Mouse (Mus musculus): ENCODE results near the gene Ltbr.

Ltbr gene

DNA sequence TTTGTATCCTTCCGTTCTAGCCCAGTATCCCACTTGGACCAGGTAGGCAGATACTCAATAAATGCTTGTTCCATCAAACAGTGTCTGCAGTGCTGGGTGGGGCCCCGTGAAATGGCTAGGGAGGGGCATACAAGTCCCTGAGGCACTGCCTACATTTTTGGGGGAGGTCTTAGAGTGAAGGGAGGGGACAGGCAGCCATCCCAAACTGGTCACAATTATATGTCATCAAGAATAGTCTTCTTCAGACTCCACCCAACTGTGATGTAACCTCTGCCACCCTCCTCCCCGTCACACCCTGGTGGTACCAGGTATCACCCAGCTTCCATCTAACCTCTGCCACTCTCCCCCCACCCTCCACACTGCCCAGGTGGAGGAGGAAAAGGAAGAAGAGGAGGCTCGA is 31.2 kb upstream of the Ltbr start:
- no peak for DNase-seq

DNA sequence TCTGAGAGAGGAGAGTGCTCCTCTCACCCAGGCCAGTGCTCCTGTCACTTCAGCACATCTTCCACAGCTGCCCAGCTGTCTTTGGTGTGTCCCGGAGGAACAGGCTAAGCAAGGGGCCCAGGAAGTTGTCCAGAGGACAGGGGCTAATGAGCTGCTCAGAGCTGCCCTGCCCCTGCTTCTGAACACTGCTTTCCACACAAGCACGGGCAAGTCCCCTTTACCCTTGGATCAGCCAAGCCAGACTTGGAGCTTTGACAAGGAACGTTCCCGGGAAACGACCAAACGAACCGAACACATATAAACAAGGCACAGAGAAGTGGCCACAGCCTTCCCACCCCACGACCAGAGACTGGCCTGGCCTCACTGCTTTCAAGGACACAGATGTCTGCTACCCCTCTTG is 30.4 kb upstream of the Ltbr start:
- DNase-seq, result no peak

DNA sequence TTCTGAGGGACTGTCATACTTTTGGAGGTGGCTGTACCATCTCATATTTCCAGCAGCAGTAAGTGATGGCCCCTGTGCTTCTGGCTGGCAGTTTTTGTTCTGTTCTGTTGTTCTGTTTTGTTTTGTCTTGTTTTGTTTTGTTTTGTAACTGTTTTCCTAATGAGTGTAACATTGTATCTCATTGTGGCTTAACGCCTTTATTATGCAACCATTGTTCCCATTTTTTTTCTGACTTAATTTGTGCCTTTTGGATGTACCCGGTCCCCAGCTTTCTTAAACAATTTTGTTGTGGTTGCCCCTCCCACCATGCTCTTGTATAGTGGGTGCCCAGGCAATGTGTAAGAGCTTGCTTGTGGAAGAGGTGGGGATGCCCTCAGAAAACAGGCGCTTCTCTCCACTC is 28.5 kb upstream of the Ltbr start:
- no peak for DNase-seq

DNA sequence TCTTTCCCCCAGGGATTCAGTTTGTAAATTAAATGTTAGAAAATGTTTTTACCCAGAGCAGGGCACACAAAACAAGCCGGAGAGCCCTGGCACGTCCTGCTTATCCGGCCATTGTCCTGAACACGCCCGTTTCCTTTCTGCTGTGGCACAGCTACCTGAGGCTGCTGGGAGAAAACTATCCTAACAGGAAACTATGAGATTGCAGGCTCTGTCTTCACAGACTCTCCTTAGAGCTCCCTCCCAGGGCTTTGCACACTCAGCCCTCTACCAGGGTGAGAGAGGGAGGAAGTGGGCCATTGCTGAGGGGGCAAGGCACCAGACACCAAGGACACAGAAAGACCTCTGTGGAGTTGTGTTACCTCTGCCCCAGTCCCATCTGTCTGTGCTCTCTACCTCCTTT is 26.6 kb upstream of the Ltbr start:
- no peak for DNase-seq

DNA sequence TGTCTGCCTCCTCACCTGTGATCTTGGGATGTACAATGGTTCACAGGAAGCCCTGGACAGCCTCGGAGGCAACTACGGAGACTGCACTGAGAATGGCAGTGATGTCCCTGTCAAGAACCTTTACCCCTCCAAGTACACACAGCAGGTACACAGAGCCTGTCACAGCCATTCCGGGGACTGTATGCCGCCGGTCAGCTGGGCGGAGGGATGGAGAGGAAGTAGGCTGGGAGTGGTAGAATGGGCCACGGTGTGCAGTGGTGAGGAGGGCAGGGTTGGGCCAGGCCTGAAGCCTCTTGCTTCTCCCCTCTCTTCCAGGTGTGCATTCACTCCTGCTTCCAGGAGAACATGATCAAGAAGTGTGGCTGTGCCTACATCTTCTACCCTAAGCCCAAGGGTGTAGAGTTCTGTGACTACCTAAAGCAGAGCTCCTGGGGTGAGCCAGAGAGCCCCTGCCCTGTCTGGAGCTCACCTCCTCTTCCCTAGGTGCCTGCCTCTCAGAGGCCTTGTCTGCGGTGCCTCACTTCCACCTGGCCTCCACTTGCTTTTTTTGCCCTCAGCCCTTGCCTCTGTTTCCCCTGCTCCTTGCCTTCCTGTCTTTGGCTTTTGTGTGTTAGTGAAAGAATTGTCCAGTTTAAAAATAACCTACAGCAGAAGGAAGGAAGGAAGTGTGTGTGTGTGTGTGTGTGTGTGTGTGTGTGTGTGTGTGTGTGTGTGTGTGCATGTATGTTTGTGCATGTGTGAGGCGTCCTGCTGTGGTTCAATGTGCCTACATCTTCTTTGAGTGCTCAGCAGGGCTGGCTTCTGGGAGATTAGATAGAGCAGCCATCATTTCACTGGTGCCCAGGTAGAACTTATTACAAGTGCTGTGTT is 25.3 kb upstream of the Ltbr start:
- no peak for DNase-seq

DNA sequence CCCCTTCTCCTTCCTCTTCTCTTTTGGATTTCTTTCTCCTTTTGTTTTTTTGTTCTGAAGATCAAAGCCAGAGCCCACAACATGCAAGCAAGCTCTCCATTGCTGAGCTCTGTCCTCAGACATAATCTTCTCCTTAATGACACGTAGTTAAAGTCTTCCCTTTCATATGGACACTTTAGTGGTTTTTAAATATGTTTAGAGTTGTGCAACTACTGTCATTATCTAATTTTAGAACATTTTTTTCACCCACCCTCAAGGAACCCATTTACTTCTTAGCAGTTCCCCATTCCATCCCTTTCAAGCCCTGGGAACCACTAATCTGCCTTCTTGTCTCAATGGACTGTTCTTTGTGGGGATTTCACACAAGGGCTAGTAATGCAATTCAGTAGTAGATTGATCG is 20.7 kb upstream of the Ltbr start:
- no peak for DNase-seq

DNA sequence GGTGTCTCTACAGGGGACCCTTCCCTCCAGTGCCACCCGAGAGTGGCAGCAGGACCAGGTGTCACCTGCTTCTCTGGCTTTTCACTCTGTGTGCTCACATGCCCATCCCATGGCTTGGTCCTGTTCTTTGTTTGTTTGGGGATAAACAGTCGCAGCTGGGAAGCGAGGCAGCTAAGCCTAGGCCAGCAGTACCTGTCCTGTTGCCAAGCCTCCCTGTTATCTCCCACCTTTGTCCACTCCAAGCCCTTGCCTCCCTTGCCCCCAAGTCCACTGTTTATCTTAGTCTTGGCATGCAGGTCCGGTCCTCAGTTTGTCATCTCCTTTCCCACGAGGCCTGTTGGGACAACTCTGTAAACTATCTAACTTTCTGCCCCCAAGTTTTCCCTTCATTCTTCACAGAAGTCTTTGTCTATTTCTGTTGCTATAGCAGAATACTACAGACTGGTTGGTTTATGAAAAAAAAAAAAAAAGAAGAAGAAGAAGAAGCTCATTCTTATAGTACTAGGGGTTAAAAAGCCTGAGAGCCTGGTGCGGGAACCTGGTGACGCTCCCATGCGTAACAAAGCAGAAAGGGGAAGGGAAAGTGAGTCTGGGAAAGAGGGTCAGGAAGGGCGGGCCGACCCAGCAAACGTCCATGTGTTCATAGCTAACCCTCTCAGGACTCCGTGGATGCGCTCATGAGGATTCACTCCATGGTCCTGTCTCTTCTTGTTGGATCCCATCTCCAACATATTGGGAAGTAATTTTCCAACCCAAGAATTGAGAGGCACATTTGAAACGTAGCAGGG is 19.6 kb upstream of the Ltbr start:
- no peak for DNase-seq

DNA sequence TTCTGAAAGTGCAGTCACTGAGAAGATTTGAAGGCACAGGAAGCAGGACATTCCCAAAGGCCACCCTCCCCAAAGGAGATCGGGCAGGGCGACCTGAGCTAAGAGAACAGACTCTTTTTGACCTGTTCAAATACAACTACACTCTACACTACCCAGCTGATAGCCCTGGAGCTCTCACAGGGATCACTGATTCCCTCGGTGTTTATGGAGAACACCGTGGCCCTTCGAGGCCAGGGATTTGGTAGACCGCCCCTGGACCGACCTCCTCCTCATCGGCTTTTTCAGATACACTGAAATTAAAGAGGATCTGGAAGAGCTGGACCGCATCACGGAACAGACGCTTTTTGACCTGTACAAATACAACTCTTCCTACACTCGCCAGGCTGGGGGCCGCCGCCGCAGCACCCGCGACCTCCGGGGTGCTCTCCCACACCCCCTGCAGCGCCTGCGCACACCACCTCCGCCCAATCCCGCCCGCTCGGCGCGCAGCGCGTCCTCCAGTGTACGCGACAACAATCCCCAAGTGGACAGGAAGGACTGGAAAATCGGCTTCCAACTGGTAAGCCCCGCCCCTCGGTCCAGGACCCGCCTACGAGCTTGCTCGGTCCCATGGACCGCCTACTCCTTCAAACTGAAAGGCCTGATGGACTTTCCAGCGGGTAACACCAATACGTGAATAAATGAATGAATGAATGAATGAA is 17.1 kb upstream of the Ltbr start:
- peak; percentile 68 to 77 for DNase-seq

DNA sequence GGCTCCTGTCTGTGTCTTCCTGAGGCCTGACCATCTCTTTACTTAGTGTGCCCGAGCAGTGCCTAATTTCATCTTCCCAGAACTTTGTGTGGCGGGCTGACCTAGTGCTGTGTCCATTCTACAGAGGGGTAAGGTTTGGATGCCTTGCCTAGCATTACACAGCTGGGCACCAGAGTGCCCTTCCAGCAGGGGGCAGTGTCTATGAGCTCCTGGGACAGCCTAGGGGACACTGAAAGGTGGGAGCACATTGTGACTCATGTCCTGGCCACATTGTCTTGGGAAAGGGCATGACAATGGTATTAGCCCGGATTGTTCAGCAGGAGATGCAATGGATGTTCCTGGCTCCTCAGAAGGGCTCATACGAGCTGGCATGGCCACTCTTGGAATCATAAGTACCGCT is 14.6 kb upstream of the Ltbr start:
- peak; percentile 70 to 72 for DNase-seq

DNA sequence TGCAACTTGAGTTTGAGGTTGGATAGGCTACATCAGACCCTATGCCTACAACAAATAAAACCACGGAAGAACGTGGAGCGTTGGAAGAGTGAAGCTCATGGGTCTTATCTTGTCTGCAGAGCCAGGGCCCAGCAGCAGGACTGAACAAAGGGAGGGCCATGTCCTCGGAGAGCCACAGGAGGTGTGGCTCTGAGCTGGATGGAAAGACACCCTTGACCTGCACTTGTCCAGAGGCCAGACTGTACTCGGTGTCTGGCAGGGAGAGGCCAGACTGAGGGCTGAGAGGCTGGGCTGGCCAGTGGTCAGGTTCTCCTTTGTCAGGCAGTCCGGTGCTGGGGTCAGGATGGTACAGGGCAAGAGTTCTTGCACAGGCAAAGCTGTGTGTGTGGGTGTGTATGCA is 11.7 kb upstream of the Ltbr start:
- no peak for DNase-seq

DNA sequence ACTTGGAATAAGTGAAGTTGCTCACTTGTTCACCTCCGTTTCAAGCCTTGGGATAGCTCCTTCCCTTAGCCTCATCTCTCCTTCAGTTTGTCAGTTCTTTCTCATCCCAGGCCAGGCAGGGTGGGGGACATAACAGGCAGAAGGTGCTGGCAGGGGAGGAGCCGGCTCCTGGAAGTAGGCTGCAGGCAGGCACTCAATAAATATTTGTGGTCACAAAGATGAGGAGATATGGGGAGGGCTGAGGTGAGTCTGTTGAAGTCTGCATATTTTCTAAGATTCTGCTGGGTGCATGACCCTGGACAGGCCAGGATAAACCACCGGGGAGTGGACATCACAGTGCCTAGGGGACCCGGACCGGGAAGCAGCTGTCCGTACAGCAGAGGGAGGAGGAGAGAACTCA is 9.9 kb upstream of the Ltbr start:
- no peak for DNase-seq

DNA sequence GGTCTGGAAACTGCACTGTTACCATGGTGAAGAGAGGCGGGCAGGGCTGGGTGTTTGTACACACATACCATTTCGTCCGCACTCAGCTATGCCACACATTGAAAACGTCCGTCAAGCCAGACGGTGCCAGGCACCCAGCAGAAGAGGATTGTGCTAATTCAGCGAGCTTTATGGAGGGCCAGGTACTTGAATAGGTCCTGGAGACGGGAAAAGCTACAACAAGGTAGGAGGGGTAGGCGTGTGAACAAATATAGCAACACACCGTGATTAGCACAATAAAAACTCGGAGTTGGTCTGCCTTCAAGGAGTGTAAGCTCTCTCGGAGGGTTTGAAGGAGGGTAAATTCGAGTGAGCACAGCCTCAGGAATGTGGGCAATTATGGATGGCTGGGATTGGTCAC is 9.1 kb upstream of the Ltbr start:
- no peak for DNase-seq

DNA sequence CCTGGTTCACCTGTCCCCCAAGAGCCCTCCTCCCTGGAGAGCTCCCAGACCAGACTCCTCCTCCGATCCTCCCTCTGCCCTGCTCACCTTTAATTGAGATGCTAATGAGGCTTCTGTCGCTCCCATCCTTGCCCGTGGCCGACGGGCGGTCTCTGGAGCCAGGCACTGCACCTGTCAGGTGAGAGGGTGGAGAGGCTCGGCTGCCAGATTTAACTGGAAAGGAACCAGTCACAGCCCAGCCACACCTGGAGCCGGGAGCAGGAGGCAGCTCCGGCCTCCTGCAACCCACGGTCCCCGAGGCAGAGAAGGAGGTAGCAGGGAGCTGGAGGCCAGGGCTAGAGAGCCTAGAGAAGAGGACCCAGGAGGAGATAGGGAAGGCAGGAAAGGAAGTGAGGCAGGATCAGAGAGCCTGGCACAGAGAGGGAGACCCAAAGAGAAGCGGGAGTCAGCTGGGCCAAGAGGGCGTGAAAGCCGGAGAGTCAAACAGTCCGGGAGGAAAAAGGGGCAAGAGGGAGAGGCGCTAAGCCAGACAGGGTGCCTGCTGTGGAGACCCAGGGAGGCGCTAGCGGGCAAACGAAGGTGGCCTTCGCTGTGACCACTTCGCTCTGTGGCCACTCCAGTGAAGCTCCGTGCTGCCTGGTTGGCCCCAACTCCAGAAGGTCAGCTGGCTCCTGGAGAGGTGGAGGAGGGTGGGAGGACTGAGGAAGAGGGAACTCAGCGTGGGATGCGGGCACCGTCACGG is 7.6 kb upstream of the Ltbr start:
- no peak for DNase-seq

DNA sequence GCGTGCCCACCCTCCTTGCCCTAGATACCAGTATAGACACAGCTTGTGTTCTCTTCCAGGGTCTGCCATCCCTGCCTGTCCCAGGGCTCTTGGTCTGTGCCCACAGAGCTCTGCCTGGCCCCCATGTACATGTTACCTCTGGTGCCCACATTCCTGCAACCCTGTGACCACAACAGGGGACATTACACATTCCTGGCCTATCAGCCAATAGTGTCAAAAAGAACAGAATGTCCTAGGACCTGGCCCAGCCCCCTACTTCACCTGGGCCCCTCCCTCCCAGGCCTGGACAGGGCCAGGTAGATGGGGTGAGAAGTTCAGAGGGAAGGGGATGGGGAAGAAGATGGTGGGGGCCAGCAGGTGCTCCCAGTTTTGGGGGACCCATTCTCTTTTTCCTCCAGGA is 6.6 kb upstream of the Ltbr start, which contains the start of gene Scnn1a:
Scnn1a (plus strand) TSS at position 337 of the 400 bp plus-strand sequence.
- no peak for DNase-seq

DNA sequence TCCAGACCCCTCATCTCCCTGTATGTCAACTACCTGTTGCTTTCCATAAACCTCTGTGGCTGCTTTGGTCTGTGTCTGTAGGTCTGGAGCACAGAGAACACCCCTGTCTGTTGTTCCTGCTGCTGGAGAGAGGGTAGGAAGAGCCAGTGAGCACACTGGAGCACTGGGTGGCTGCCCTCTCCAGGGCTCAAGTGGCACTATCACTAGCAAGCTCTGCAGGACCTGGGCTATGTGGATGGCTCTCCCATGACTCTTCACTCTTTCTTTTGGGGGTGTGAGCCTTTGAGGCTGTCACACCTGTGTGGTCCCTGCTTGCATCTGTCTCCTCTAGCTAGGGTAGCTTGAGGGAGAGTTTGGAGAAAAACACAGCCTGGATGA is 6.2 kb upstream of the Ltbr start:
- no peak for DNase-seq

DNA sequence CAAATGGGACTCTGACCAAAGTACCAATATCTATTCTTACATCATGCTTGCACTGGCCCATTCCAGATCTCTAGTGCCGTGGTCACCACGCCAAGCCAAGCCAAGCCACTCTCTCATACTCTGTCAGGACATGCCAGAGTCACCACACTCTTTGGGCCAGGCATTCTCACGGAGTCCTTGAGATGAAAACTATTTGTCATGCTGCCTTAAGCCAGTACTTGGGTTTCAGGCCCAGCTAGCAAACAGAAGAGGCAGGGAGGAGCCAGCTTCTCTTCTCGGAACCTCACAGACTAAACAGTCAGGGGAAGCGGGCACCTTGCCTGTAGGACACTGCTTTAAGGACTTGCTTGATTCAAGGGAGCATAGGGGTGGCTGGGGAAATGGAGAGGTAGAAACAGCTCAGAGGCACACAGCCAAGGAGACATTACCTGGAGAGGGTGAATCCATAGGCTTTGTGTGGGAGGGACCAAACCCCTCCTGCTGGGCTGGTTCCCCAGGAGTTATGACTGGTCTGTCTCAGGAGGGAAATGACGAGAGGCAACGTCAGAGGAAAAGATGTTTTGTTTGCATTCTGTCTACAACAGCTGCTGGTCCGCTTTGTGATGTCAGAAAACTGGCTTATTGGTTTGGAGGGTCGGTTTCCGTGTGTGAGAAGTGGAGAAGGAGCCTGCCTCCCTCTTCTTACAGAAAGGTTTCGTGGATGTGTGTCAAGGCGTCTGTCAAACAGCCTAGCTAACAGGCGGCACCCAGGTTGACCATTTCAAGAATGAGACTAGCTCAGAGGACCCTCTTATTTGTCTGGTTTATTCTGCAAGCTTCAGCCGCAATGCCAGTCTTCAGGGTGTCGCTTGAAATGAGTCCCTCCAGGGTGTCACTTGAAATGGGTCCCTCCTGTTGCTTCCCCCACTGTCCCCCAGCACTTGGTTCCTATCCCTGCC is 5.6 kb upstream of the Ltbr start:
- no peak for DNase-seq

DNA sequence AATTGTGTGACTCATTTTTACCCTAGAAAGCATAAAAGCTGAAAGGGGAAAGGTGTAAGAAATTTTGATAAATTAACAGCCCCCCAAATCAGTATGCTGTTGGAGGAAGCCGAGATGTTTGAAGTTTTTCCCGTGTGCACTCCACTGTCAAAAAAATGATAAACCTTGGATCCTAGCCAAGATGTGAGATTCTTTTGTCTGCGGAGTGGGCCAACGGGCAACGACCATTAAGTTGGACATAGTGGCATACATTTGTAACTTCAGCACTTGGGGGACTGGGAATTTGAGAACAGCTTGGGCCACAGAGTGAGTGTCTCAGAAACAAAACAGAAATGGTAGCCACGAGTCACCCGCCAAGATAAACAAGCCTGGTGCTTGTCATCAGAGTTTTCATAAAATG is 3.4 kb upstream of the Ltbr start:
- no peak for DNase-seq

DNA sequence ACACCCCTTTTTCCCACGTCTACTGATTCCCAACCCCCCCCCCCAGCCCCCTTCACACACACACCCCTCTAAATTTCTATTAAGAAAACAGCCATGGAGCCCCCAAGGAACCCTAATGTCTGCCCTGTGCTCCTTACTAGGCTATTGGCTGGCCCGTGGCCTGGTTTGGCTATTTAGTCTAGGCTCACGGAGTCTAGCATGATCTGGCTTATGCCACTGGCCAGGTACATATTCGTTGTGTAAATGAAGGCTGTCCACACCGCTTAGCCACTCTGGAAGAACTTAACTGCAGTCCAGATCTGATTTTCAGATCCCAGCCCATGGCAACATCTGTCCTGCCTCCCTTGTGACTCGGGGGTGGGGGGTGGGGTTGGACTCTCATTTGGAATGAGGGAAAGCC is 1.1 kb upstream of the Ltbr start:
- DNase-seq, result no peak

DNA sequence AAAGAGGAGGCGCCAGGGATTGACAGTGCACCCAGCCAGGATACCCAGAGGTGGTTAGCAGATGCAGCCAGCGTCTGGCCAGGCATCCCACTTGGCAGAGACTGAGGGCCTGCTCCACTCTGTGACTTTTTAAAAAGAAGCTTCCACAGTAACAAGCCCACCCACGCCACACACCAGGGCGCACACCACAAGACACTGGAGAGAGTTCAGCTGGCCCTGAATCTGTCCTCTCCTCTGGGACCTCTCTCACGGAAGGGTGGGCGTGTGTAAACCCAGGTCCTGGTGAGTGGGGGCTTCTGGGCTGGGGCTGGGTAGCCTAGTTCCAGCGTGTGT is 512 bp upstream of the Ltbr start:
- DNase-seq, result no peak

DNA sequence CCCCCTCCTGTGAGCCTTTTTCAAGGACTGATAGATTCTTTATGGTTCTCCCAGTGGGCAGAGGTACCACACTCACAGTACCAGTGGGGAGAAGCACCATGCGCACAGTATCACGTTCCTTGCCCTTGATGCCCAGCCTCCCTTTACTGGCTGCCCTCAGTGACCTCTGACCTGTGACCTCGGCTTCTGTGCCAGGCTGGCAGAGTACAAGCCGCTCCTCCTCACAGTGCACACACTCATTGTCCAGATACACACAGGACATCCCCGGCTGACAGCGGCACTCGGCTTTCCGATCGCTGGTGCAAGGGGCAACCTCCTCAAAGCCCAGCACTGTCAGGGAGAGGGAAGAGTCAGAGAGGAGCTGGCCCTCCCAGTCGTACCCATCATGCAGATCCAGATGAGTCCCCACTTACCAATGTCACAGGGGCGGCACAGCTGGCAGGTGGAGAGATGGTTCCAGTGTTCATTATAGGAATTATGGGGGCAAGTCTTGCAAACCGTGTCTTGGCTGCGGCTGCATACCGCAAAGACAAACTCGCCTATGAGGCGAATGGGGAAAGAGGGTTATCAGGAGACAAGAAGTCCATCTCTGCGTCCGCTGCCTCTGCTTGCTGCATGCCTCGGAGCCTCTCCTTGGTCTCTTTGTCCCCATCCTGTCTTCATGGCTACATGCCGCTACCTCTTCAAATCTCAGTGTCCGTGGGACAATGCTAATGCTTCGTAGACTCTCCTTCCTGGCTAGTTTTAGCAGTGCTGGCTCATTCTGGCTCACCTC is 917 bp downstream of the Ltbr start:
- no peak for DNase-seq

DNA sequence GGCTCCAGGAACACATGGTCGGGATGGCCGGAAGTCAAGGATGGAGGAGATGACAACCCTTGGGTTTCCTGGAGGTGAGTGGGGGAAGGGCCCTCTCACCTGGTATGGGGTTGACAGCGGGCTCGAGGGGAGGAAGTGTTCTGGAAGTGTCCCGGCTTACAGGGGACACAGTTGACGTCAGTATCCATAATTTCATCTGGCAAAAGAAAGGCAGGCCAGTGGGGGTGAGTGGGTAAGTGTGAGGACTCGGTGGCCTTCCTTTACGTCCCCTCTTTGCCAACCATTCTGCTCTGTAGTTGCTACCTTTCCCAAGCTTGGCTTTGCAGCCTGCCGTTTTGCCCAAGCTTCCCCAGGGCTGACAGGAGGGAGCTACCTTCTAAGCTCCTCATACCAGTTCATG is 1.5 kb downstream of the Ltbr start:
- DNase-seq, result no peak

Measured in thymus, postnatal 36 days (tissue).